Mouse (Mus musculus) urinary bladder, postnatal 10 days (tissue): Measurements from ENCODE around the gene Sorl1.

ENCODE experiments used
- DNase-seq: peaks from one replicate; pipeline ENCODE4 v3.0.0; 2022; ENCODE audit warnings: low spot score

Sorl1 gene

DNA sequence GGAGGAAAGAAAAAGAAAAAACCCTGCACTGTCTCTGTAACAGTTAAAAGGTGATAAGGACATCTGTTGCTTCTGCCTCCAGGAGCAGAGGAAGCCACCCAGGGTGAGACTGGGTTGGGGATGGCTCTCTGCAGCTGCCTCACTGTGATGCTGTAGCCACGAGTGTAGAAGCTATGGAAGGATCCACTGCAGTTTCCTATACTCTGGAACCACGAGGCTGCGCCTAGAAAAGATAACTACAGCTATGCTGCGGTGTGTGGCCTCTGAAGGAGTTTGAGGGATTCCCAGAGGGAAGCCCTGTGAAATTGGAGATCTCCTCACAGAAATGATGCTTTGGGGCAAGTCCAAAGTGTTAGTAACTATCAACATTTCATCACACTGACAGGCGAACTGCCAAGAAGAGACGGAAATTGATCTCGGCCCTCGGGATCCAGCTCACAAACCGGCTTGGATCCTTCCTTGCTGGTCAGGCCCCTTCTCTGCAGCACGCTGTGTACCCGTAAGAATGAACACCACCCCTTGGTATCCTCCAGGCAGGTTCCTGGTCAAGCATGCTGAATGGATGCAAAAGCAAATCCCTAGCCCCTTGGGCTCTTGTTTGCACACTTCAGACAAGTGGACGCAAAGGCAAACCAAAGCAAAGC is 71.3 kb downstream of the Sorl1 start:
- no peak for DNase-seq

DNA sequence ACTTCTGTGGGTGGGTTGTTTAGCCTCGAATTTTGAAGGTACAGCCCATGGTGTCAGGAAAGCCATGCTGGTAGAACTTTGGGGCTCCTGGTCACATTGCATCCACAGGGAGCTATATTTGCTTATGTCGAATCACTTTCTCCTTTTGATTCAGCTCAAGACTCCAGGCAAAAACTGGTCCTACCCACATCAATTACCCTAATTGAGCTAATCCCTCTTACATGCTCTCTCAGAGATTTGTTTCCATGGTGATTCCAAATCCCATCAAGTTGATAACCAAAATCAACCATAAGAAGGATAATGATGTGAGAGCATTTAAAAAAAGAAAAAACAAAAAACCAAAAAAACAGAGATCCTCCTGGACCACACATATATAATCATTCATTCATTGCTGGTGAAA is 75.6 kb downstream of the Sorl1 start:
- no peak for DNase-seq

DNA sequence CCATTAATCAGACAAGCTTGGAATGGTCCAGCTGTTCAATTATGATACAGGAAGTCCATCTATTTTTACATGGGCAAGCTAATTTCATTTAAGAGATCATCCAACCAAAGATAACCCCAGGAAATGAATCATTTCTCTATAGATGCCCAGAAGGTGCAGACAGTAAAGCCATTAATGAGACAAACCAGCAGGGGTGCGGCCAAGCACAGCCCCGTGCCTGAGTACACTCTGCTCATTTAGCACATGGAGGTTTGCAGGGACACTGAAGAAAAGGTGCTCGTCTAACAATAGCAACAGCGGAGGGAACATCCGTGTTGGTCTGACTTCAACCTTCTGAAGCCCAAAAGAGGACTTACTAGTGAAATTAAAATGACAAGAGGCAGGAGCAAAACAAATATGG is 76.3 kb downstream of the Sorl1 start:
- DNase-seq, result no peak

DNA sequence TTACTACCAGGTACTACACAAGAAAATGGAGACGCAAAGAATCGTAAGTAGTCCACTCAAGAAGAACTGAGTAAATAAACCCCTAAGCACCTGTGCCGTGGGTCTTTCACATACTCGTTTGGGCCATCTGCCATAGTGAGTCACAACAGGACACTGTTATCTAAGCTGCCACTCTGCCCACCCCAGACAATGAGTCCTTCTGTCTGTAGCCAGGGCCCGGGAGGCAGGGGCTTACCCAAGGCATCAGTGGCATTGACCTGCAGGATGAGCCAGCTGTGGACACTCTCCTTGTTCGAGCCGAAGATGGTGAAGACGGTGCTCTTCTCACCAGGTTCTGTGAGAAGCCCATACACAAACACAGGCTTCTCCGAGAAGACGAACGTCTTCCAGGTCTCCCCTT is 77.8 kb downstream of the Sorl1 start:
- no peak for DNase-seq

DNA sequence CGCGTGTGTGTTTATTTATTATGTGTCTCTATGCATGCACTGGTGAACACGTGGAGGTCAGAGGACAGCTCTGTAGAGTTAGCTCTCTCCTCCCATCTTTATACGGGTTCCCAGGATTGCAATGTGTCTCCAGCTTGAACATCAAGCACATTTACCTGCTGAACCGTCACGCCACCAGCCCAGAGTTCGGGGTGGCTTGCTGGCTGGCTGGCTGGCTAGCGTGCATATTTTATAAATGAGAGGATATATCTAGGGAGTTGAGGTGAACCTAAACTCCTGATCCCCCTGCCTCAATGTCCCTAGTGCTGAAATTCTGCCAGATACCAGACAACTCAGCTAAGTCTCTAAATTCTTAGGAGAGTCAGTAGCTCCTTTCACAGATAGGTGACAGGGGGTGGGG is 79.4 kb downstream of the Sorl1 start:
- DNase-seq, result no peak

DNA sequence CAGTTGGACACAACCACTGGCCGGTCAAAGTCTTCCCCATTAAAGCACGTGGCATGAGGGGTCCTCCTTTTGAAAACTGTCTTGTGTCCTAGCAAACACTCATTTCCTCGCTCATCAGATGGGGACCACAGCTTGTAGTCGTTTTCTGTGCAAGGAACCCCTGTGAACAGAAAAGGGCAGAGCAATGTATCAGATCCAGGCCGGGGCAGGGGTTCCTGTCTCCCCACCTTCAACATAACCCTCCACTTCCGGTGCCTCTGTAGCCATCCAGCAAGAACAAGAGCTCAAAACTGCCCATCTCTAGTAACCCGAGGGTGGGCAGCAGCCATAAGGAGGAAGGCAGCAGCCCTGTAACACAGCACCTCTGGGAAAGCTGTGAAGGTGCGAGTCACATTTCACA is 80.2 kb downstream of the Sorl1 start:
- DNase-seq, result no peak

DNA sequence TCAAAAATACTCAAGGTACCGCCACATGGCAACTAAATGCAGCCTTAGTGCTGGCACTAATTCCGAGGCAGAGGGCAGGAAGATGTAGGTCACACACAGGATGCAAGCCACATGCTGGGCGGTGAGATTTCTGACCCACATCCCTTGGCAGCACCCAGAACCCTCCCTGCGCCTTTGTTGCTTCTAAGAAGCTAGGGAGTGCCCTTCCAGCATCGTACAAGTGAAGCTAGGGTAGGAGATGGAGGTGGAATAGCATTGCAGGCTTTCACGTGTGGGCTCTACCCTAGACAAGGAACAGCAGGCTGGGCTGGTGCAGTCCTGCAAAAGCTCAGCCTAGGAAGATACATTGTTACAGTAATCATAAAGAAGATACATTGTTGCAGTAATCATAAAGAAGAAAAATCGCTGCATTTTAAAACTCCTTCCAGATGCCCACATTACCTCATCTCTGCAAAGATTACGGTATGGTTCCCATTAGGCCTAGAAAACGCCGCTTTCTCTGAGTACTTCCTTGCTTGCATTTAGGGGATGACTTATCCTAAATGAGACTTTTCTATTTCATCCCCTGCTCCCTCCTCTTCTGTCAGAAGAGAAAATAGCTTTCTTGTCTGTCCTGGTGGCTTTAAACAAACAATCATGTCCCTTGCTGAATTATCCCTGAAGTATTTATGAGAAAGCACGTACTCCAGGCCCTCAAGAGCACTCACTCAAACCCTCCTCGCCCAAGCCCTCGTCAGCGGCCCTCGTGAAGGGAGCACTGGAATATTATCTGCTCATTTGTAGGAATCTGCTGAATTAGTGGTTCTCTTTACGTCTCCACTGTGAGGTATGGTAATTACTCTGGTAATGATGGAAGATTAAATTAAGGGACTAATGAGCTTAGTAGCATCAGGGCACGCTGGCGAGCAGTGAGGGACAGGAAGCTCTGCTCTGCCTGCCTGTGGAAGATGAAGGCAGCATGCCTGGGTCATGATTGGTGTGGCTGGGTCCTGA is 84.8 kb downstream of the Sorl1 start:
- no peak for DNase-seq

DNA sequence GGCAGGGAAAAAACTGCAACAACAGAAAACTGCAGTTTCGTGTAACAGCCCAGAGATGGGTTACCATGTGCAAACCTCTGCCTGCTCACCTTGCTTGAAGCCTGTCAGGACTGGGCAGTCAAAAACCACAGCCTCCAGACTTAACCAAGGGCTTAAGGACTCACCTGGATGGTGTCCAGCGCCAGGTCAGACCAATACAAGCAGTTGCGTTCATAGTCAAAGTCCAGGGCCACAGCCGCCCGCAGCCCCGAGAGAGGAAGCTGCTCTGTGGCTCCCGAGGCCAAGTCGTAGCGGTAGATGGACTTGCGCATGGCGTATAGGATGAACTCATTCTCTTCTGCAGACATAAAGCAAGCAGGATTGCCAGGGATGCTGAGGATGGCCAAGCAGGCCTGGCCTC is 87.2 kb downstream of the Sorl1 start:
- DNase-seq, result no peak

DNA sequence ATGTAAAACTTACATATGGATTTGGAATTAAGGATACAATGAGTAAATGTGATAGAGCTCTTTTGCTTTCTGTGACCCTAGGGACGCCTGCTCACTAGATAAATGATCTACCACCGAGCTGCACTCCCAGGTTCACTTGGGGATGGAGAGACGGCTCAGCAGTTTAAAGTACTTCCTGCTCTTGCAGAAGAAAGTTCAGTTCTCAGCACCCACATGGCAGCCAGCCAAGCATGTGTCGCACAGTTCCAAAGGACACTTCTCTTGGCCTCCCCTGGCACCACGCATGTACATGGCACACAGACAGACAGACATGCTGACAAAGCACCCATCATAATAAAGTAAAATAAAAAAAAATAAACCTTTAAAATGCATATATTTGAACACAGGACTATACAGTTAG is 88.1 kb downstream of the Sorl1 start:
- no peak for DNase-seq

DNA sequence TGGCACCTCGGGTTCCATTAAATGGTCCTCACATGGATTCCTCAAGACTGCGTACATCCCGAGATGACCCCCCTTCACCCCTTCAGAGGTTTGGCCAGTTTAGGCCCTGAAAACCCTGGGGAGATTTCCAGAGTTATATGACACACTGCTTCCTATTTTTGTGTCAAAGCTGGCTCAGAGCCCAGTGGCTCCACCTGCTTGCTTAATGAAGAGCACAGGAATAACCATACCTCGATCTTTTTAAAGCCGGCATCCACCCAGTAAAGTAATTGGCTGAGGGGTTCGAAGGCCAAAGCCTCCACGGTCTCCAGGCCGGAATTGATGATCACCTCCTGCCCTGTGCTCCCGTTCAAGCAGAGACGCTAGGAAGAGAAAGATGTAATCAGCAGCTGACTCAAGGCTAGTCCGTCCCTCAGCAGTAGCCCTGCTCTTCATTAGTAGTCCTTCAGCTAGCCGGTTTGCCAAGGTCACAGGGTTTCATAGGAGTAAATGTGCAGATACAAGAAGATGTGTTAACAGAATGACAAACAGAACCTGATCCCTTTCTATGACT is 88.8 kb downstream of the Sorl1 start:
- DNase-seq, result no peak

DNA sequence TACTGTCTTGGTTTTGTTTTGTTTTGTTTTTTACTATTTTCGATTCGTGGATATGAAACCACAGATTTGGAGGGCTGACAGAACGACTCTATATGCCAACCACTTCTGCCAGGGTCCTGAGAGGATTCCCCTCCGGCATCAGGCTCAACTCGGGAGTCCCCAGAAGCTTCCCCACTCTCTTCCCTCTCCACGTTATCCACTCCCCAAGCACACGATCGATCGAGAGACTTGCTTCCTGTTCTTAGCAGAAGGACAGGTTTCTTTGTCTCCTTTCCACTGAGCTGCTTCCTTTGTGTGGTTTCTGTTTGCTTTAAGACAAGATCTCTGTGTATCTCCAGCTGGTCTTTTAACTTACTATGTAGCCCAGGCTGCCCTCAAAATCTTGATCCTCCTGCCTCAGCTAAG is 90.0 kb downstream of the Sorl1 start:
- DNase-seq, result no peak

DNA sequence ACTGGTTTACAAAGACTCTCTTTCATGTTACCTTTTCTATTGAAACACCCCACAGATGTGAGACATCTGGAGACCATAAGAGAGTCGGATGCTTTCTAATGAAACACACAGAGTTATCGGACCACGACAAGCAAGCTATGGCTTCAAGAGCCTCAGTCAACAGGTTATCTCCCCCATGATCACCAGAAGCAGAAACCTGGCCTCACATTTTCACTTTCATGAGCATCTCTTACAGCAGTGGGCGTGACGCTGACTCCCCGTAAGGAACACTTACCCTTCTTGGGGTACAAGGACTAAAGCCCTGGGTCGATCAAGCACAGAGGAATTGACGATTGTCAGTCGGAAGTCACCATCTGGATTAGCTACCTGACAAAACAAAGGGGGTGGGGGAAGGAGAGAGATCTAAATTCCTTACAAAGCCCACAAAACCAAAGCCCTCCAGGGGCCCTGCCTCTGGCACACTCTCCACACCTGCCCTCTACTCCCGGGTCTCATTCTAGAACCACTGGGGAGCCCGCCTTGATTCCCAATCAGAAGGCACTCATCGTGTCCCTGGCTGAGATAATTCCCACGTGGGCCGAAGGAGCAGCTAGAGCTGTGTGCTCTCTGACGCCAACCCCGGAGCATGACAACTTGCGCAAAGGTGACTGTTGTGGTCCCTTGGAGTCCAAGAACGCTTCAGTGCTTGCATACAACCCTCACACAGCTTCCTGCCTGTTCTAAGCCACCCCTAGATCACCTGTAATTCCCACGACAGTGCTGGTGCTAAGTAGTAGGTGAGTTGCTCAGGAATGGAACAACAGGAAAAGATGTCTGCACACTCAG is 90.6 kb downstream of the Sorl1 start:
- DNase-seq, result no peak

DNA sequence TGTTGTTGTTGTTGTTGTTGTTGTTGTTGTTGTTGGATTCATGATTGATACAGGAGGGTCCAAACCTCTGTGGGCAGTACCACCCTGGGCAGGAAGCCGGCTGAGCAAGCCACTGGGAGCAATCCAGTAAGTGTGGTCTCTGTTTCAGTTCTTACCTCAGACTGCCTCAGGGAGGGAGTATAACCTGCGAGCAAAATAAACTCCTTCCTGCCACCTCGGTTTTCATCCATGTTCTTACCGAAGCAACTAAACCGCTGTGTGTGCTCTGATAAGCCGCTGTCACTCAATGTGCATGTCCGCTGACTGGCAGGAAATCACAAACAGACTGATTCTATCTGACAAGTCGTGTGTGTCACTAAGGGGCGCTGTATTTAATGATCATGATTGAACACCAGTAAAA is 91.7 kb downstream of the Sorl1 start:
- no peak for DNase-seq

DNA sequence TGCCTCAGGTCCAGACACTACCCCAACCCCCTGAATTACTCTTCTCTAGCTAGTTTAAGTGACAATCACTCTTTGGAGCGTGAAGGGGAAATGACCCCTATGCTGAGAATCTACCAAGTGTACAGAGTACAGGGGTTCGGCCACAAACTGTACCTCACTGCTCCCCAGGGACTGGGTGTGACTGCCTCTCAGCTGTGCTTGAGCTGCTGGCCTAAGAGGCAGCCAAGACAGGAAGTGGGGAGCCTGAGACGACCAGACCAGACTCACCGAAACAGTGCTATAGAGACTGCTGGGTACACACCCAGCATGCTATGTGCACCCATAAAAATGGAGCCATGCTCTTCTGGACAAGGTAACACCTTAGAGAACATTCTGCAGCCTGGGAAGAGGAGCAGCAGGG is 95.3 kb downstream of the Sorl1 start:
- no peak for DNase-seq

DNA sequence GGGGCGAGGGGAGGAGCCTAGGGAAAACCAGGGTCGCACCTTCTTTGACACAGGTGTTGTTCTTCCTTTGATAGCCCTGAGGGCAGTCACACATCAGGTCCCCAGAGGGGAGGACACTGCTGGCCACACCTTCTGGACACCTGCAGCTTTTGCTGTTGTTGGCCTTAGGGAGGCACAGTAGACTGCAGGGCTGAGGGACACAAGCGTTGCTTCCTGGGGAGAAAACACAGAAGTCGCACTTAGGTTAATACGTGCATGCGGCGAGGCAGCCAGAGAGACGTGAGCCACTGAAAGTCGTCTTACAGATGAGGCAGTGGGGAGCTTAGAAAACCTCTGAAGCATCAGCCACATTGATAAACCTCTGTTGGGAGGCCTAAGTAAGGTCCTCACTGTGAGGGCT is 99.8 kb downstream of the Sorl1 start:
- no peak for DNase-seq

DNA sequence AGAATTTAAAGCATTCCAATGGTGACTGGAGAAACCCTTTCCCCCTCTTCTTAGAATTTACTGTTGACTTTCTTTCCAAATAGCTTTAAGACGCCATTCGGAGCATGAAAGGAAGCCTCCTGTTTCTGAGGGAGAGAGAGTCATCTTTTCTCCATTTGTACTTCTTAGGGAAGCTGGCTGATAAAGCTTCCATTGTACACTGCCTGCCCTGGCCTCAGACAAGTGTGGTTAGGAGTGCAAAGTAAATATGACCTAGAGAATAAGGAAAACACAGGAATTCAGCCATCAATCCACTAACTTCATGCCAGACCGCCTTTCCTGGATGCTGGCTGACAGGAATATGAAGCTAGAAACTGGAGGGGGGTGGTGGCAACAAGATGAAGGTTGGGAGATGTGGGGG is 100.7 kb downstream of the Sorl1 start:
- no peak for DNase-seq

DNA sequence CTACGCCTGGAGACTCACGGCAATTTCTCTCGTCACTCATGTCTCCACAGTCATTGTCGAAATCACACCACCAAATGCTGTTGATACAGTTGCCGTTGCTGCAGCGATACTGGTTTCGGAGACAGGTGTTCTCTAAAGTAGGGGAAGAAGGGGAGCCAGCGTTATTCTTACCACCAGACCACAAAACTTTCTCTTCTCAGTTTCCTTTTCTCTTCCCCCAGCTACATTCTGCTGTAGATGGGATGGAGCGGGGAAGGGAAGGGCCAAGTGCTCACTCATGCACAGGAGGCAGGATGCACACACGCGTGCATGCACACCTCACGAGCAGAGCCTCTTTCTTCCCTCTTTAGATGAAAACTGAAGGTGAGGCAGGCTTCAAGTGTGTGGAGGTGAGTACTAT is 101.8 kb downstream of the Sorl1 start:
- no peak for DNase-seq

DNA sequence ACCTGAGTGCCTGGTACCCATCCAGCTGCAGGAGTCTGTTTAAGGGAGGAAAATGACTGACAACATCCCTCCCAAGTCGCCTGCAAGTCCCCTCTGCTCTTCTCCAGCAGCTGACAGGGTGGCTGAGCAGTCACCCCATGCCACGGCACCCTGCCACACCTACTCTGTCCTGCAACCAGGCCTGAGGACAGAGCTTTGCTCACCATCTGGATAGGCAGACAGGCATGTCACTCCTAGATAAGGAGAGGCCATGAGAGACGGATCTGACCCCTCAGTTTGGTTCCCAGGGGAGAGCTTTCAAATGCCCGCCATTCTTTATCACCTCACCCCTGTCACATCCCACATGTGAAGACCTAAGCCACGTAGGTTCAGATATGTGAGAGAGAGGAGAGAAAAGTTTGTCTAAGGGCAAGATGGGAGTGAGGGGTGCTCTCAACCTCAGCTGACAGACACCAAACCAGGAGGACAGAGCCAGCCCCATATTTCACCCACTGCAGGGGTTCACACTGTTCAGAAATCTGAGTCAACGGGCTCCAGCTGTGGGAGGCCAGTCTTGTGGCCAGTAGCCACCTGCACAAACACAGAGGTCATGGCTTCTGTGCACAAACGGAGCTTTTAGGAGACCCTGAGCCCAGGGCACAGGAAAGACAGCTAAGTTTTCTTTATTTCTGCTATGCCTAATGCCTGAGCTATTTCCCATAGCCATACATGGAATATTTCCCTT is 104.6 kb downstream of the Sorl1 start:
- DNase-seq, result no peak

DNA sequence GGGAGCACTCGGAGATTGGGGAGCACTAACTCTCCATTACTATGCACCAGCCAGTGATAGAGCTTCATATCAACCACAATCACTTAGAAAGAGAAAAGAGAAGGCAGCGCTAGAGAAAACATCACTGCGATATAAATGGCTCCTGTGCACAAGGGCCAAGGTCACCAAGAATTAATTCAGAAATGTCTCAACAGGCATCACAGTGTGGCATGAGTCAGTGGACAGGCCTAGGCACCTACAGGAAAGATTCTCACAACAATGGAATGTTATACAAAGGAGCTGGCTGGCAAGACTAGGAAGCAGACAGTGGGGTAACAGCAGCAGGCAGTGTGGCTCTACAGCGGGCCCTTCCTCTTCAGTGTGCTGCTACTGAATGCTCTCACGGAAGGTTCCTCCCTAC is 115.6 kb downstream of the Sorl1 start:
- DNase-seq, result no peak

DNA sequence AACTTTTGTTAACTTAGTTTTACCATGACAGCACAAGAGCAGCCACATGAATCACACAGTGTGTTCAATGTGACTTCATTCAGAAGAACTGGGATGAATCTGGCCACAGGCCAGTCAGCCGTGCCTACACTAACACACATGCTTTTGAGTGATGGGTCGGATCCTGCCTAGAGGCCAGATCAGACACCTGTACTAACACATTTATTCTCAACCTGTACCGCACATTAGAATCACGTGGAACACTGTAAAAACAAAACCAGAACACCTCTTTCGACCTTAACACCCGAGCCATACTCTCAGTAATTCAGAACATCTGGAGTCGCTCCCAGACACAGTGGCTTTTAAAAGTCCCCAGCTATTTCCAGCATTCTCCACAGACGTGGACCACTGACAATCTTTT is 119.0 kb downstream of the Sorl1 start:
- DNase-seq, result no peak

DNA sequence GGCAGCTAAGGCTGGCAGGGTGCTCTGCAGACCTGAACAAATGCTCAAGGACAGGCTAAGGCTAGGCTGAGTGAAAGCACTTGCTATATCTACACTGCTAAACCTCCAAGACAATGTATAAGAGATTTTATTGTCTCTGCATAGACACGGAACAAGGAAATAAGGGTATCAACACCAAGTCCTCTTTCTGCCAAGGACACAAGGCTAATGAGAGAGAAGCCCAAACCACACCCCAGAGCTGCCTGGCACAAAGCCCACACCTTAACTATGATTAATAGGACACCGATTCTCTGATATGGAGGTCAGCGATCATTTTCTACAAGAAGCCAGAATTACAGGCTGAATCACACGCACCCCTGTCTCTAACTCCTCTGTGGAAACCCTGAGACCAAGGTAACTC is 120.0 kb downstream of the Sorl1 start:
- DNase-seq, result no peak
